Mouse (Mus musculus) adrenal gland, postnatal 25 days (tissue): ENCODE data around the gene Cxcr4. TPM values are rescaled to one million over a fixed set of nuclear protein-coding genes. Genes with fewer than 3 reads are reported as not detected.
"Not testable (repeated sequence)": the region's sequence is repeated elsewhere in the genome, so short reads cannot be mapped to it uniquely, and the experiment has no call there.

Experiments
- DNase-seq: peaks from one replicate; pipeline ENCODE4 v3.0.0; 2021; ENCODE audit warnings: mixed read lengths
- total RNA-seq: library from RNA; stranded (reverse); gene quantifications from 2 replicates; pipeline ENCODE4 v1.2.3, GENCODE M21; 2021

Cxcr4 gene
- total RNA-seq, 1 experiment from 2014 or later: 11.4 TPM

- DNase-seq: no peak
Measured at GRCm38 (mm10) chr1:128597209-128597782, 5.2 kb upstream of the Cxcr4 start.

GRCm38 (mm10) chr1:128595528-128595927 is 3.4 kb upstream of the Cxcr4 start:
- no peak for DNase-seq

DNA sequence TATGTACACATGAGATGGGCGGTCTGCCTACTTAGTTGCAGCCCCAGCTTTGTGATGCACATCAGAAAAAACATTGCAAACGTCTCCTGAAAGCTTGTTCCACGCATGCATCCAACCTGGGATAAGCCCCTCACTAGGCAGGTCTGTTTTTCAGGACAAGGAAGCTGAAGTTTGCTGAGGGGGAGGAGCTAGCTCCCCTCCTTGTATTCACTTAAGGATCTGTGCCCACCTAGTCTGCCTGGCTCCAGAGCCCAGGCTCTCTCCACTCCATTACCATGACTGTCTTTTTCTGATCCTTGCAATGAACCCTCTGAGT is 3.0 kb upstream of the Cxcr4 start:
- no peak for DNase-seq

GRCm38 (mm10) chr1:128594353-128595104 is 2.4 kb upstream of the Cxcr4 start:
- DNase-seq: no peak

GRCm38 (mm10) chr1:128592961-128593501 is 938 bp upstream of the Cxcr4 start:
- peak; percentile 33 for DNase-seq

DNA sequence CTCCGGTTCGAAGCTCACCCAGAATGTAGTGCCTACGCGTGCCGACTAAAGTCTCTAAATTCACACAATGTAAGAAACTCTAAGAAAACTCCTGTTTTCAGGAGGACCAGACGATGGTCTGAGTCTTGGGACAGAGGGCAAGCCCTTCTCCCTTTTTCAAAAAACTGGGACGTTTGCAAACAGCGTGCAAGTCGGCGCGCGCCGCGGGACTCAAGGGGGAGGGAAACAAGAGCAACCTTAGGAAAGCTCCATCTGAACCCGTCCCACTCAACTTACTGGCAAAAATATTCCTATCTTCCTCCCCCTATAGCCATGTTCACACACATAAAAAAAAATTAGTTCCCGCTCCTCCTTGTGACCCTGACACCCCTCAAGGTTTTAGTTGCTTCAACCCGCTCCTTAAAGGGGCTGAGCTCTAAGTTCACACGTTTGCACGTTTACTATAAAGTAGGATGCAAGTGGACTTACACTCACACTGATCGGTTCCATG is 327 bp downstream of the Cxcr4 start:
- DNase-seq: peak; percentile 24

GRCm38 (mm10) chr1:128590816-128591720 is 1.0 kb downstream of the Cxcr4 start:
- DNase-seq: peak; percentile 55

DNA sequence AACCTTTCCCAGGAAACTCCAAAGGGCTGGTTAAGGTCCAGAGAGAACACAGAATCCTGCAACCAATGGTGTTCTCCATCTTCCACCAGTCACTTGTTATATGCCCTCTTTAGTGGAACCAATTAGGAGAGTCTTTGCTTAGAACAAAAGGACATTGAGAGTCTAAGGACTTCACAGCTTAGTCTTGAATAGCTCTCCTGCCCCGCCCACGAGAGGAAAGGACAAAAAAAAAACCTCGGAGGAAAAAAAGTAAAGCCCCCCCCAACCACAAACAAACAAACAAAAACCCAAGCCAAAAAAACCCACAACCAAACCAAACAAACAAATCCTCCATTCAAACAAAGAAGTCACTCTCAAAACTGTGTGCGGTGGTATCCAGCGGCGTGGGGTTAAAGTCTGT is 2.1 kb downstream of the Cxcr4 start:
- no peak for DNase-seq

- DNase-seq: no peak
Measured at GRCm38 (mm10) chr1:128589488-128589887, 2.6 kb downstream of the Cxcr4 start.

DNA sequence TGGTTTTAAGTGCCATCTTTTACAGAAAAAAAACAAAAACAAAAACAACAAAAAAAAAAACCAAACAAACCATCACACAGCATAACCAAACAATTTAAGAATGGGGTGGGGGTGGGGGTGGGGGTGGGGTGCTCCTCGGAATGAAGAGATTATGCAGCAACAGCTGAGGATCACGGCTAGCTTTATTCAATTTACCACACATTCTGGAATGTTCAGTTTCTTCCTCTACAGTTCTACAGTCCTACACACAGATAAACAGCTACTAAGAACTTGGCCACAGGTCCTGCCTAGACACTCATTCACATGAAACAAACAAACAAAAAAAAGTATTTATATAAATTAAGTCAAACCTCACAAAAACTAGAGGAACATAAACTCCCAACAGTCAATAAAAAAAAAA is 3.8 kb downstream of the Cxcr4 start:
- DNase-seq: no peak

DNA sequence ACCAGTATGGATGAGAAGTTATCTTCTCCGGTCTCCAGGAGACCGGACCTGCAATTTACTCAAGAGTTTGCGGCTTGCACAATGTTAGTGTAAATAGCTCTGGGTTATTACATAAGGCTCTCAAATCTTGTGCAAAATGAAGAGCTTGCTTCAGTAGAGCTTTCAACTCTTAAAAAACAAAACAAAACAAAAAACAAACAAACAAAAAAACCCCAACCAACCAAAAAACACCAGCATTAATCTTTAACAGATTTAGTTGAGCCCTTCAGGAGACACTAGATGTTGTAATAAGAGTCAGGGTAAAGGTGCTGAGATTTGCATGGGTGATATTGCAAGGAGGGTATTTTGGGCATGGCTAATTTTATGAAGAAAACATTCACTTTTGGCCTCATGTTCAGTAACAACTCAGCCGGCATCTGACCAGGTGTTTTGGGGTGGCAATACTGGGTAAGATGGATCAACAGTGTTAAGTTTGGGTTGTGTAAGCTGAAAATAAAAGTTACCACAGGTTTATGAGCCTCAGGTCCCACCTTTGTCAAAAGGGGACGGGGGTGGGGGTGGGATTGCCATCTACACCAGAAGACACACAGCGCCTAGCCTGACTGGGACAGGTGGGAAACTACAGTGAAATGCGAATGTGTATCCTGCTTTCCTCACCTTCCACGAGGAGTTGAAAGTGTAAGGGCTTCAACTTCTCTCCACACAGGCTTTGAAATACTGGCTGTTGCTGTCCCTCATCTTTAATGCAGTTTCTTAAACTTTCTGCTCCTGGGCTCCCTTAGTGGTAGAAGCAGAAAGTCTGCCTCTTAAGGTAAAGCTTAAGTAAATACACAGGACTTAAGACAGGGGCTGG is 4.9 kb downstream of the Cxcr4 start:
- no peak for DNase-seq

GRCm38 (mm10) chr1:128586162-128586927 is 5.7 kb downstream of the Cxcr4 start:
- DNase-seq: no peak

DNA sequence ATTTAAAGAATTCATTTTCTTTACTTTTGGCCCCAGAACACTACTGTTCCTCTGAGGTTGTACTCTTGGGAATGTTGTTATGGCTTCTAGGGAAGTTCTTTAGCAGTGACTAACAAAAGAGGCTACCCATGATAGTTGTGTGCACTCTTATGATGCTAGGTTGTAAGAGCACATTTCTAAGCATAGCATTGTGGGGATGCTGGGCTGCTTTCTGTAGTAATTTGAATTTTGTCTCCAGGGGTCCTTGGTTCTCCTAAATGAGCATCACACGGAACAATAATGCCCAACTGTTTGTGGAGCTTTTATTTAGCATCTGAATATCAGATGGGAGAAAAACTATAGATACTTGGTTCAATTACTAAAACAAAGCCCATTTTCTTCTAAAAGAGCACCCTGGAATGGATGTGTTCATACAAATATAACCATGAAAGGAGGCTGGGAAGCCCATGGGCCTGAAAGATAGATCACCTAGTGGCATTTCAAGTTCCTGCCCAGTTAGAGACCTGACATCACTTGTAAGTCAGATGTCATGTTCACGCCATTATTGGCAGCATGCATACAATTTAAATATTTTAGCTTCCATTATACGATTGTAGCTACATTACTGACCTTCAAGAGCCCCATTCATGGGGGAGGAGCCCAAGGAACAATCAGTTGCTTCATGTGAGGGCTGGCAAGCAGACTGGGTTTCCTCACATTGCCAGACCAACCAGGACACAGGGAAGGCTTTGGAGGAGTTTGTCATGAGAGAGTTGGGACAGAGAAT is 6.5 kb downstream of the Cxcr4 start:
- no peak for DNase-seq

DNA sequence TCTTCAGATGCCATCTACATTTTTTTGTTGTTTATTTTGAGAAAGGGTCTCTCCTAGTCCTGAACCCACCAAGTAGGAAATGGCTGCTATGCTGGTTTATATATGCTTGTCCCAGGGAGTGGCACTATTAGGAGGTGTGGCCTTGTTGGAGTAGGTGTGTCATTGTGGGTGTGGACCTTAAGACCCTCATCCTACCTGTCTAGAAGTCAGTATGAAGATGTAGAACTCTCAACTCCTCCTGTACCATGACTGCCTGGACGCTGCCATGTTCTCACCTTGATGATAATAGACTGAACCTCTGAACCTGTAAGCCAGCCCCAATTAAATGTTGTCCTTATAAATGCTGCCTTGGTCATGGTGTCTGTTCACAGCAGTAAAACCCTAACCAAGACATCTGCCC is 7.4 kb downstream of the Cxcr4 start:
- DNase-seq: not testable (repeated sequence)

- no peak for DNase-seq
Measured at GRCm38 (mm10) chr1:128583279-128583872, 8.7 kb downstream of the Cxcr4 start.

DNA sequence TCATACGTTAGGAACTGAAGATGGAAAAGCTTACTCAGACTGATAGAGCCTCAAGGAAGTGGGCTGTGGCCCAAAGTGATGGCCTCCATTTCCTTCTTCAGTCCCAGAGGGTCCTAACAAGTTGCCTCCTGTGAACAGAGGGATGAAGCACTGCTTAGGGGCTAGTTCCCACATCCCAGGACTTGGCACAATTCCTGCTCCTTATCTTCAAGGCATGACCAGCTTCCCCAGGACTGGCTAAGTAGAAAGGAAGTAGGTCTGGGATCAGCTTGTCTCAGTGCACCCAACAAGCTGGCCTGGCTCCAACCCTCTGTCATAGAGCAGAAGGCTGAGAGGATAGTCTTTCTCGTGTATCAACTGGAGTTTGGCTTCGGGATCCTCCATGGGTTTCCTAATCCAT is 11.8 kb downstream of the Cxcr4 start:
- no peak for DNase-seq

DNA sequence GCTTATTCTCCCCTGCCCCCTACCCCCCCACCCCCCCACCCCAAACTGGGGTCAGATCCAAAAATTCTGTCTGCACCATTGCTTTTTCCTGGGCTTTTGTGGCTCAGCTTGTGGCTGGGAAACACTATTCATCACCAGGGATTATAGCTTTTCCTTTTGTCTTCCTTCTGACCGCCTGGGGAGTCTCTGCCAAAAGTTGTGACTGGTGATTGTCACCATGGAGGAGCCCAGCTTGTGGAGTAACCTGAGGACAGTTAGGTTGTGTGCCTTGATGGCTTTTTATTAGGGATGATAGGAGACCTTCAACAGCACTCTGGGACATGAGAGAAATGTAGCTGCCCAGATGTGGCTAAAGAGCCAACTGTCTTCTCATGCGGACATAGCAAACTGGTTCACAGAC is 13.6 kb downstream of the Cxcr4 start:
- no peak for DNase-seq

- DNase-seq: no peak
Measured at GRCm38 (mm10) chr1:128575096-128575495, 17.0 kb downstream of the Cxcr4 start.

GRCm38 (mm10) chr1:128571033-128571432 is 21.1 kb downstream of the Cxcr4 start:
- no peak for DNase-seq
